Mouse (Mus musculus) retina, postnatal 7 days (tissue): ENCODE results near the gene Zfp770.

ENCODE experiments used
- DNase-seq: peaks from one replicate; pipeline ENCODE4 v3.0.0-alpha.2; 2012; ENCODE audit warnings: low read depth, low spot score

Zfp770 gene

DNA sequence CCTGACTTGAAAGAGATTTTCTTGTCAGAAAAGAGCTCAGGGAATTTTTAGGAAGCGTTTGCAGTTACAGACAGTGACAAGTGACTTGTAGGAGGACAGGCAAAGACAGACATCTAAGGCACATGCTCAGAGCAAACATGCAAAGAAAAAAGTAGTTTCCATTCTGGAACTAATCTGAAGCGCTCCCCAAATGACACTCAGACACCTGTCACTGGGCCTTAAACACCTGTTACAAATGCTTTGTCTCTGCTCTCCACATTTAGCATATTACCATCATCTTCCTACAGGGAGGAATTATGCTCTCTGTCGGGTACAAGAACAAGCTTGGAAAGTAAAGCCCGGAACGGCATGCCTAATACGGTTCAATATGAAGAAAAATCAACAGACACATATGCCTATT lies 57.4 kb downstream of the Zfp770 start:
- DNase-seq, result no peak
